16 mouse cellular contexts compared by ENCODE assay signal in genomic region chr8:107582136-107582535, GRCm38 (mm10).
"Had no signal": no experiment of that assay in that cellular context is flagged by ENCODE, and none has a peak within 500 bp of the region (broad histone marks: within the 10 kb centered on the region; RNA-seq: fewer than 3 reads in every experiment).

No protein-coding gene starts in this region.

- H3K9ac ChIP-seq: neural tube, embryonic 13.5 days; neural tube, embryonic 15.5 days; stomach, embryonic 15.5 days had no signal

- H3K4me2 ChIP-seq: neural tube, embryonic 13.5 days; neural tube, embryonic 15.5 days; stomach, embryonic 15.5 days had no signal

- H3K4me3 ChIP-seq: neural tube, embryonic 13.5 days; neural tube, embryonic 15.5 days; stomach, embryonic 15.5 days had no signal

- H3K9me3 ChIP-seq: neural tube, embryonic 13.5 days; neural tube, embryonic 15.5 days; stomach, embryonic 15.5 days had no signal

- DNase-seq: retina, postnatal 1 day; right cerebral cortex, adult 18-20 months; right cerebral cortex, postnatal 14 days; right cerebral cortex, postnatal 25 days; right cerebral cortex, postnatal 4 days; spleen, adult 18-20 months; thymus, adult 18-20 months; thymus, adult 2 months; thymus, postnatal 14 days; thymus, postnatal 25 days; thymus, postnatal 36 days; thymus, postnatal 4 days had no signal

- H3K27ac ChIP-seq: neural tube, embryonic 13.5 days; neural tube, embryonic 15.5 days; stomach, embryonic 15.5 days; stomach, postnatal 0 days had no signal

- H3K27me3 ChIP-seq: neural tube, embryonic 13.5 days; neural tube, embryonic 15.5 days; stomach, embryonic 15.5 days had no signal
